Mouse (Mus musculus): ENCODE data around the gene 6430531B16Rik. TPM values are rescaled to one million over a fixed set of nuclear protein-coding genes. Genes with fewer than 3 reads are reported as not detected.

Gene 6430531B16Rik
- polyA plus RNA-seq, 1 experiment from 2014 or later = 0.68 TPM

DNA sequence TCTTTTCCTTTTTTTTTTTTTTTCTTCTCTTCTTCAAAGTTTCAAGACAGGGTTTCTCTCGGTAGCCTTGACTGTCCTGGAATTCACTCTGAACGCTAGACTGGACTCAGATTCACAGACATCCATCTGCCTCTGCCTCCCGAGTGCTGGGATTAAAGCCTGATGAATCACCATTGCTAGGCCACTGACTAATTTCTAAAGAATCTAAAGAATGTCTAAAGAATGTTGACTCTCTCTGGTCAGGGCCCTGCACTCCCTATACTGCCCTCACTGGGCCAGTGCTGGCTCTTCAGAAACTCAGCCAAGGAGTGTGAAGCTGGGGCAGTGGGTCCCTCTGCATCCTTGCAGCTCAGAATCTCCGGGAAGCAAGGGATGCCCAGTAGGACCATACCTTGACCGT, 3.1 kb downstream of the 6430531B16Rik start:
- DNase-seq (ENCODE audit: low spot score) = no peak

GRCm38 (mm10) chr7:139974307-139974706, 4.2 kb downstream of the 6430531B16Rik start:
- Histone ChIP-seq H3K4me1 (replicated peaks; ENCODE audit: control insufficient read depth, insufficient read depth, low read length) (peaks cover 3% of the 10 kb centered on the region; the same call in 1 of the 2 replicates), H3K4me3 (ENCODE audit: low read depth, low read length) (no peak overlapping the region), H3K36me3 (ENCODE audit: control insufficient read depth, insufficient read depth, low read length) (no peaks in the 10 kb centered on the region), H3K4me2 (replicated peaks; ENCODE audit: low read depth, low read length) (no peak overlapping the region), H3K27me3 (ENCODE audit: control insufficient read depth, insufficient read depth, low read length) (no peaks in the 10 kb centered on the region), H3K9ac (ENCODE audit: low read depth, low read length) (0 out of 2 replicates have a peak overlapping the region, but pooled peaks have one; percentile 23), H3K9me3 (ENCODE audit: control insufficient read depth, low read length) (no peaks in the 10 kb centered on the region), H3K27ac (ENCODE audit: low read depth, low read length) (no peak overlapping the region)
- DNase-seq (ENCODE audit: low spot score) (no peak), ATAC-seq (ENCODE audit: low FRiP score) (no peak)
- 92% methylated on average over 10 of the region's 10 CpGs for WGBS

More for the DNA sequence above, 3.1 kb downstream of the 6430531B16Rik start:
- Histone ChIP-seq H3K36me3 (ENCODE audit: control insufficient read depth, insufficient read depth, low read length) (no peaks in the 10 kb centered on the region), H3K4me3 (ENCODE audit: low read depth, low read length) (no peak overlapping the region), H3K9ac (ENCODE audit: low read depth, low read length) (no peak overlapping the region), H3K27ac (ENCODE audit: low read depth, low read length) (no peak overlapping the region), H3K4me2 (replicated peaks; ENCODE audit: low read depth, low read length) (no peak overlapping the region), H3K9me3 (ENCODE audit: control insufficient read depth, low read length) (no peaks in the 10 kb centered on the region), H3K27me3 (ENCODE audit: control insufficient read depth, insufficient read depth, low read length) (no peaks in the 10 kb centered on the region), H3K4me1 (replicated peaks; ENCODE audit: control insufficient read depth, insufficient read depth, low read length) (peaks cover 3% of the 10 kb centered on the region; the same call in 1 of the 2 replicates)
- no peak for ATAC-seq (ENCODE audit: low FRiP score)
- 57% methylated on average over 5 of the region's 5 CpGs for WGBS

GRCm38 (mm10) chr7:139972923-139973331, 5.6 kb downstream of the 6430531B16Rik start:
- Histone ChIP-seq H3K4me2 (replicated peaks; ENCODE audit: low read depth, low read length) (no peak overlapping the region), H3K27me3 (ENCODE audit: control insufficient read depth, insufficient read depth, low read length) (no peaks in the 10 kb centered on the region), H3K9me3 (ENCODE audit: control insufficient read depth, low read length) (no peaks in the 10 kb centered on the region), H3K4me1 (replicated peaks; ENCODE audit: control insufficient read depth, insufficient read depth, low read length) (no peaks in the 10 kb centered on the region; the same call in 1 of the 2 replicates), H3K9ac (ENCODE audit: low read depth, low read length) (no peak overlapping the region), H3K36me3 (ENCODE audit: control insufficient read depth, insufficient read depth, low read length) (no peaks in the 10 kb centered on the region), H3K4me3 (ENCODE audit: low read depth, low read length) (no peak overlapping the region), H3K27ac (ENCODE audit: low read depth, low read length) (no peak overlapping the region)
- ATAC-seq (ENCODE audit: low FRiP score) (no peak), DNase-seq (ENCODE audit: low spot score) (no peak)

DNA sequence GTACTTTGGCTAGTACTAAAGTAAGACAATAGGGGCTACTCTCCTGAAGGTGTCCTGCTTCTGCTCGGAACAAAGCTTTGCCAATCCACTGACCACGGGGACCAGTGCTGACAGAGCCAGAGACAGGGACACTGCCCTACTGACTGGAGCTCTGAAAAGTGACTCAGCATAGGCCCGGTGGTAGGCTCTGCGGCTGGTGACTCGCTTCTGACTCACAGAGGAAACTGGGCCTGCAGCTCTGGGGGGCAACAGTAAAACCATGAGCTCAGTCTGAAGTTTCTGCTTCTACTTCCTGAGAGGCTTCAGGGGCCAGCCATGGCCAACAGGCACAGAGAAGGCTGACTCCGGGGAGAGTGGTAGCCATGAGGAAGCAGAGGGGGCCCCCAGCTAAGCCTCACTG, 7.1 kb downstream of the 6430531B16Rik start:
- Histone ChIP-seq H3K27me3 (ENCODE audit: control insufficient read depth, insufficient read depth, low read length) (no peaks in the 10 kb centered on the region), H3K4me3 (ENCODE audit: low read depth, low read length) (no peak overlapping the region), H3K9ac (ENCODE audit: low read depth, low read length) (no peak overlapping the region), H3K27ac (ENCODE audit: low read depth, low read length) (no peak overlapping the region), H3K9me3 (ENCODE audit: control insufficient read depth, low read length) (no peaks in the 10 kb centered on the region), H3K4me2 (replicated peaks; ENCODE audit: low read depth, low read length) (no peak overlapping the region), H3K4me1 (replicated peaks; ENCODE audit: control insufficient read depth, insufficient read depth, low read length) (no peaks in the 10 kb centered on the region), H3K36me3 (ENCODE audit: control insufficient read depth, insufficient read depth, low read length) (no peaks in the 10 kb centered on the region)
- ATAC-seq (ENCODE audit: low FRiP score) (no peak), DNase-seq (ENCODE audit: low spot score) (no peak)
- WGBS = 72% methylated on average over 6 of the region's 6 CpGs

DNA sequence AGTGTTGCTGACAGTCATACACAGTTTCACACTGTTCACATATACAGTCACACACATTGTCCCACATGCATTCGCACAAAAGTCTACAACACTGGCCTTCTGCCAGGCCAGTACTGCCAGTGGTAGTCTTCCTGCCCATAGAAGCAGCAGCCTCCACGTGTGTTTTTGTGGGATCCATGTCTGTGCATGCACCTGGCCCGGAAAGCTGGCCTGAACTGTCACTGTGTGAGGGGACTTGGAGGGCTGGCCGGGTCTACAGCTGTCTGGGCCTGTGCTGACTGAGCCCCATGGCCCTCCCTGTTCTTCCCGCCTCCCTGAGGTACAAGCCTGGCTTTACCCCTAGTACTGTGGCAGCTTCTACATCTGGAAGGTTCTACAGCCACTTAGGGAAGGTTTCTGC, 7.6 kb downstream of the 6430531B16Rik start:
- WGBS = 77% methylated on average over 5 of the region's 5 CpGs
- H3K27me3 ChIP-seq (ENCODE audit: control insufficient read depth, insufficient read depth, low read length) = no peaks in the 10 kb centered on the region

GRCm38 (mm10) chr7:139970216-139970919, 8.2 kb downstream of the 6430531B16Rik start:
- no peaks in the 10 kb centered on the region for H3K4me1 ChIP-seq (replicated peaks; ENCODE audit: control insufficient read depth, insufficient read depth, low read length)
- H3K9ac ChIP-seq (ENCODE audit: low read depth, low read length) = no peak overlapping the region
- H3K4me3 ChIP-seq (ENCODE audit: low read depth, low read length) = no peak overlapping the region
- no peak overlapping the region for H3K4me2 ChIP-seq (replicated peaks; ENCODE audit: low read depth, low read length)
- ATAC-seq (ENCODE audit: low FRiP score) (no peak), DNase-seq (ENCODE audit: low spot score) (no peak)
- H3K27me3 ChIP-seq (ENCODE audit: control insufficient read depth, insufficient read depth, low read length) = no peaks in the 10 kb centered on the region
- H3K9me3 ChIP-seq (ENCODE audit: control insufficient read depth, low read length) = no peaks in the 10 kb centered on the region
- no peaks in the 10 kb centered on the region for H3K36me3 ChIP-seq (ENCODE audit: control insufficient read depth, insufficient read depth, low read length)
- 80% methylated on average over 10 of the region's 10 CpGs for WGBS
- H3K27ac ChIP-seq (ENCODE audit: low read depth, low read length) = no peak overlapping the region

More for the DNA sequence above, 7.6 kb downstream of the 6430531B16Rik start:
- Histone ChIP-seq H3K27ac (ENCODE audit: low read depth, low read length) (no peak overlapping the region), H3K9ac (ENCODE audit: low read depth, low read length) (no peak overlapping the region), H3K9me3 (ENCODE audit: control insufficient read depth, low read length) (no peaks in the 10 kb centered on the region), H3K4me2 (replicated peaks; ENCODE audit: low read depth, low read length) (no peak overlapping the region), H3K4me3 (ENCODE audit: low read depth, low read length) (no peak overlapping the region), H3K36me3 (ENCODE audit: control insufficient read depth, insufficient read depth, low read length) (no peaks in the 10 kb centered on the region), H3K4me1 (replicated peaks; ENCODE audit: control insufficient read depth, insufficient read depth, low read length) (no peaks in the 10 kb centered on the region)
- DNase-seq (ENCODE audit: low spot score) = no peak
- no peak for ATAC-seq (ENCODE audit: low FRiP score)

- no peaks in the 10 kb centered on the region for H3K36me3 ChIP-seq (ENCODE audit: control insufficient read depth, insufficient read depth, low read length)
- peak; percentile 33; the same call in 1 of the 2 replicates for ATAC-seq (ENCODE audit: low FRiP score)
- no peaks in the 10 kb centered on the region for H3K9me3 ChIP-seq (ENCODE audit: control insufficient read depth, low read length)
- H3K4me3 ChIP-seq (ENCODE audit: low read depth, low read length) = no peak overlapping the region
- peak; percentile 89 for DNase-seq (ENCODE audit: low spot score)
- H3K4me2 ChIP-seq (replicated peaks; ENCODE audit: low read depth, low read length) = no peak overlapping the region
- H3K4me1 ChIP-seq (replicated peaks; ENCODE audit: control insufficient read depth, insufficient read depth, low read length) = no peaks in the 10 kb centered on the region
- H3K9ac ChIP-seq (ENCODE audit: low read depth, low read length) = no peak overlapping the region
- no peaks in the 10 kb centered on the region for H3K27me3 ChIP-seq (ENCODE audit: control insufficient read depth, insufficient read depth, low read length)
- 35% methylated on average over 10 of the region's 10 CpGs for WGBS
- H3K27ac ChIP-seq (ENCODE audit: low read depth, low read length) = no peak overlapping the region
Observed at GRCm38 (mm10) chr7:139969348-139970130, 9.0 kb downstream of the 6430531B16Rik start.

GRCm38 (mm10) chr7:139968428-139968827, 10.1 kb downstream of the 6430531B16Rik start:
- no peaks in the 10 kb centered on the region for H3K9me3 ChIP-seq (ENCODE audit: control insufficient read depth, low read length)

More at GRCm38 (mm10) chr7:139968428-139968827, 10.1 kb downstream of the 6430531B16Rik start:
- WGBS = 49% methylated on average over 5 of the region's 5 CpGs
- Histone ChIP-seq H3K9ac (ENCODE audit: low read depth, low read length) (no peak overlapping the region), H3K4me1 (replicated peaks; ENCODE audit: control insufficient read depth, insufficient read depth, low read length) (no peaks in the 10 kb centered on the region), H3K4me2 (replicated peaks; ENCODE audit: low read depth, low read length) (no peak overlapping the region), H3K27ac (ENCODE audit: low read depth, low read length) (no peak overlapping the region), H3K27me3 (ENCODE audit: control insufficient read depth, insufficient read depth, low read length) (no peaks in the 10 kb centered on the region), H3K36me3 (ENCODE audit: control insufficient read depth, insufficient read depth, low read length) (no peaks in the 10 kb centered on the region), H3K4me3 (ENCODE audit: low read depth, low read length) (no peak overlapping the region)
- DNase-seq (ENCODE audit: low spot score) (no peak), ATAC-seq (ENCODE audit: low FRiP score) (no peak)
